Mouse (Mus musculus) intestine, embryonic 14.5 days (tissue): ENCODE results near the gene Dnaja4. TPM values are rescaled to one million over a fixed set of nuclear protein-coding genes. Genes with fewer than 3 reads are reported as not detected.

Experiments used
- ATAC-seq: fragments of 200-750 bp; cut with Nextera tagmentation; replicated peaks from 2 replicates; pipeline ENCODE4 v1.8.0; 2017; ENCODE audit warnings: low read depth, moderate number of reproducible peaks, moderate TSS enrichment, moderate library complexity; ENCODE audit not compliant: low FRiP score, low TSS enrichment
- DNase-seq: peaks from one replicate; pipeline ENCODE4 v3.0.0-alpha.2; 2018; ENCODE audit warnings: low spot score
- H3K27ac ChIP-seq: fragments of 300-500 bp; sonication (generic); 2 replicates; pipeline ENCODE4 v1.5.1; 2014; ENCODE audit warnings: low read depth, mild to moderate bottlenecking, control low read depth
- H3K27me3 ChIP-seq: fragments of 300-500 bp; sonication (generic); replicated peaks from 2 replicates; pipeline ENCODE4 v1.6.1; 2014; ENCODE audit warnings: low read length, control low read depth; ENCODE audit not compliant: control insufficient read depth, insufficient read depth
- H3K36me3 ChIP-seq: fragments of 300-500 bp; sonication (generic); 2 replicates; pipeline ENCODE4 v1.6.1; 2014; ENCODE audit warnings: low read length, control low read depth; ENCODE audit not compliant: control insufficient read depth, insufficient read depth
- H3K4me1 ChIP-seq: fragments of 300-500 bp; sonication (generic); replicated peaks from 2 replicates; pipeline ENCODE4 v1.6.1; 2014; ENCODE audit warnings: low read length, control low read depth, mixed read lengths; ENCODE audit not compliant: control insufficient read depth, insufficient read depth
- H3K4me2 ChIP-seq: fragments of 300-500 bp; sonication (generic); 2 replicates; pipeline ENCODE4 v1.6.1; 2014; ENCODE audit warnings: low read length
- H3K4me3 ChIP-seq: fragments of 300-500 bp; sonication (generic); 2 replicates; pipeline ENCODE4 v1.5.1; 2014; ENCODE audit warnings: low read depth, low read length, control low read depth, mixed read lengths
- H3K9ac ChIP-seq: fragments of 300-500 bp; sonication (generic); 2 replicates; pipeline ENCODE4 v1.6.1; 2014; ENCODE audit warnings: mild to moderate bottlenecking, low read length
- H3K9me3 ChIP-seq: fragments of 300-500 bp; sonication (generic); 2 replicates; pipeline ENCODE4 v1.6.1; 2016; ENCODE audit warnings: low read length, control low read depth; ENCODE audit not compliant: control insufficient read depth
- WGBS: fragments of 180-500 bp; shearing (Covaris S2); extraction: QIAGEN DNeasy Blood & Tissue Kit; methylation state at CpG from one replicate; pipeline ENCODE4 v1.1.7; 2014; 5-methylcytosine and 5-hydroxymethylcytosine counted together
- polyA plus RNA-seq: library from polyadenylated mRNA; unstranded; fragments of >200 nt; fragmentation: Nextera tagmentation; extraction: Ambion mirVana; gene quantifications from 2 replicates; pipeline ENCODE4 v1.2.1, GENCODE M21; 2014

The Dnaja4 gene
- polyA plus RNA-seq, 1 experiment from 2014 or later: 5.0 TPM

DNA sequence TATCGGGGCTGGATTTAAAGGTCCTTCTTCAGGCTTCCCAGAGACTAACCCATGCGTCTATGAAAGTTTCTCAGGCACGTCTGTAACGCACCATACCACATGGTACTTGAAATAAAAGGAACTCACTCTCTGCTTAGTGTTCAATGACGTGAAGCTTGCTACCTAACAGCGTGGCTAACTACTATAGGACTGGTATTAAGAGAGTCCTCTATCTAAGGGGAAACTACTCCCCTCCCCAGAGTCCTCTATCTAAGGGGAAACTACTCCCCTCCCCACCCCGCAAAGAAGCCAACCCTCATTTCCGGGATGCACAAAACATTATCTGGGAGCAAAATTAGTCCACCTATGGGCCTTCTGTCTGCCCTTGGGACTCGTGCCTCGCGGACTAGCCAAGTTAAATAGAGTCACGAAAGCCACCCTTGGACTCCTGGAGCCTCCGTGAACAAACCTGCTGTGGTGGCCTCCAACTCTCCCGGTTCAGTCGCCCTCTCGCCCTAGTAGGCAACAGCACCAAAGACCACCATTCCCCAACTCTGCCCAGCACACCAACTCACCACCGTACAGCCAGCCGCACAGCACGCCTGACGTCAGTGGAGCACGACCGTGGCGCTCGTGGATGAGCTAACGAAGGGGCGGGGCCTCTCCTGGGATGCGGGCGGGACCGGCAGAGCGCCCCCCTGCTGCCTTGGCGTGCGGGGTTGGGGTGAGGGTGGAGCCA, 35.4 kb downstream of the Dnaja4 start, which contains the start of gene Wdr61:
Wdr61 (minus strand) TSS at position 599 of the 718 bp plus-strand sequence.
- peak; percentile 99 for DNase-seq
- peaks cover 9% of the 10 kb centered on the region for H3K36me3 ChIP-seq
- peak within 1 kb of the TSS; percentile 62 for H3K4me3 ChIP-seq
- no peaks in the 10 kb centered on the region for H3K27me3 ChIP-seq
- H3K9me3 ChIP-seq: no peaks in the 10 kb centered on the region
- 2% methylated on average over 31 of the region's 32 CpGs for WGBS
- peak within 1 kb of the TSS; percentile 71 for H3K4me2 ChIP-seq
- H3K9ac ChIP-seq: peak within 1 kb of the TSS; percentile 80
- ATAC-seq: peak; percentile 97
- peak within 1 kb of the TSS; percentile 40; the same call in 1 of the 2 replicates for H3K27ac ChIP-seq
- peaks cover 17% of the 10 kb centered on the region for H3K4me1 ChIP-seq

DNA sequence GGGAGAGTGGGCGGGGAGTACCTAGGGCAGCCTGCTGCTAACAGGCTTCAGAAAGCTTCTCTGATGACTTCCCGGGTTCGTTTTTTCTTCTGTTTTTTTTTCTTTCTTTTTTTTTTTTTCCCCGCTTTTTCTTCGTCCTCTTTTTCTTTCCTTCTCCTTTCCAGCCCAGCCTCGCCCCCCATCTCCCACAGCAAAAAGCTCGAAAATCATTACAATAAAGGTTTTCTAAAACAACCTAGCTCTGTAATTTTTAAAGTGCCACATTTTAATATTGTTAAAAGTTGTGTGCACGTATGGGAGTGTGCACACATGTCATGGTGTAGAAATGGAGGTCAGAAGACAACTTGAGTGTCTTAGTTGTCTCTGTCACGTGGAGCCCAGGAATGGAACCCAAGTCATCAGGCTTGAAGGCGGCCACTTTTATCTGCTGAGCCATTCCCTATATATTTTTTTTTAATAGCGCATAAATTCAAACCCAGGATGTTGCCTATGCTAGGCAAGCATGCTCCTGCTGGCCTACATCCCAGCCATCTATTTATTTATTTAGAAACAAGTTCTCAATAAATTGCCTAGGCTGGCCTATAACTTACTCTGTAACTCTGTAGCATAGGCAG, 36.1 kb downstream of the Dnaja4 start:
- WGBS: 21% methylated on average over 11 of the region's 11 CpGs
- peak overlapping the region; percentile 31; the same call in 1 of the 2 replicates for H3K9ac ChIP-seq

DNA sequence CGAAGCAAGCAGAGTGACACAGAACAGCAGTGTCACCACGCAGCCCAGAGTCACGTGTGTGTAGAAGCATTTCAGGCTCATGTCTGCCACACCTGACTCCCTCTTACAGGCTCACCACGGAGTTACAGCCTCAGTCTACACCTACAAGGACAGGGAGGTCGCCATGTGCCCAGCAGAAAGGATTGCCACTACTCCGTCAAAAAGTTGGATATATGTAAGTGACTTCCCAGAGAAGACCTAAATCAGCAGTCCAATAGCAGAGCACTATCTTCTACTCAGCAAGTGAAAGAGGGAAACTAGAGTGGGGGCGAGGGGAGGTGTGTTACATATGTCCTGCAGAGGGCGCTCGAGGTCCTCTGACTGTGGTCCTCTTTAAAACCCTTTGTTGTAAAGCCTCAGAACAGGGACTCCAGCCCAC, 37.6 kb downstream of the Dnaja4 start:
- peaks cover 17% of the 10 kb centered on the region for H3K4me1 ChIP-seq
- DNase-seq (peak; percentile 80), ATAC-seq (no peak)
- no peak overlapping the region for H3K9ac ChIP-seq
- no peak overlapping the region for H3K4me3 ChIP-seq
- H3K27ac ChIP-seq: no peak overlapping the region
- H3K27me3 ChIP-seq: no peaks in the 10 kb centered on the region
- H3K9me3 ChIP-seq: no peaks in the 10 kb centered on the region
- 18% methylated on average over 9 of the region's 9 CpGs for whole genome bisulfite sequencing
- no peaks in the 10 kb centered on the region for H3K36me3 ChIP-seq
- H3K4me2 ChIP-seq: no peak overlapping the region

More for the DNA sequence above, 36.1 kb downstream of the Dnaja4 start:
- Histone ChIP-seq H3K9me3 (no peaks in the 10 kb centered on the region), H3K36me3 (peaks cover 2% of the 10 kb centered on the region; the same call in 1 of the 2 replicates), H3K4me3 (peak overlapping the region; percentile 62), H3K4me1 (peaks cover 17% of the 10 kb centered on the region), H3K27me3 (no peaks in the 10 kb centered on the region), H3K27ac (0 out of 2 replicates have a peak overlapping the region, but pooled peaks have one; percentile 8), H3K4me2 (peak overlapping the region; percentile 71)
- DNase-seq (no peak), ATAC-seq (no peak)

DNA sequence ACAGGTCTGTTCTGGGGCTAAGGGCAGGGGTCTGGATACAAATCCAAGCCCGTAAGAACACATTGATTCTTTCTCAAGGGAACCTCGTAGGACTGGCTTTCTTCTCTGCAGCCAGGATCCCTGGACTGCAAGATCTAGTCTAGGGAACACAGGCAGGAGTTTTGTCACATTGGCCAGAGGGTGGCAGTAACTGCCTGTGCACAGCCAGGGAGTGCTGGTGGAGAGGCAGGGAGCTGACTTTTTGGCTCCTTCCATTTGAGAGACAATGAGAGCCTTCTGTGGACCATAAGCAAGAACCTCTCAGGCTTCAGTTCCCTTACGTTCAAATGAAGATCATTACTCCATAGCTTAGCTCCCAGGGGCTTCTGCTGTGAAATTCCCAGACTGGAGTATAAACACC, 39.7 kb downstream of the Dnaja4 start:
- H3K9ac ChIP-seq: no peak overlapping the region
- DNase-seq: peak; percentile 66
- no peak overlapping the region for H3K27ac ChIP-seq
- peaks cover 12% of the 10 kb centered on the region; the same call in 1 of the 2 replicates for H3K4me1 ChIP-seq
- H3K4me3 ChIP-seq: no peak overlapping the region
- no peaks in the 10 kb centered on the region for H3K36me3 ChIP-seq
- ATAC-seq: no peak
- H3K4me2 ChIP-seq: no peak overlapping the region
- H3K9me3 ChIP-seq: no peaks in the 10 kb centered on the region
- WGBS: 27% methylated on average over 3 of the region's 3 CpGs
- H3K27me3 ChIP-seq: no peaks in the 10 kb centered on the region

DNA sequence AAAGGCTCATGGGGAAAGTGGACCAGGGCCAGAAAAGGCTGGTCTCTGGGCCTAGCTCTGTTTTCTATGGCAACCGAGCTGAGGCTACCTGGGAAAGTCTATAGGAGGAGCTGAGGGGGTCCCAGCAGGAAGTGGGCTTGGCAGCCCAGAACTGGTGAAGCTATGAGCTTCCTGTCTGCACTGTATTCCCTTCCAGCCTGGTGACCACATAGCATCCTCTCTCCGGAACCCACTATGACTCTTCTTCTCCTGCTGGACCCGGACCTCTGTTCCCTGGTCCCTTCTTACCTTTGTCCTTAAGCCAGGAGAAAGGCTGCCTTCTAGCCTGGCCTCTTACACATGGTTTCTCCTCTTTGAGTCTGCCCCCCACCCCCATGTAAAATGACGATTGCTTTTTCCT, 45.2 kb downstream of the Dnaja4 start:
- no peak for DNase-seq
- WGBS: 84% methylated on average over 4 of the region's 4 CpGs

DNA sequence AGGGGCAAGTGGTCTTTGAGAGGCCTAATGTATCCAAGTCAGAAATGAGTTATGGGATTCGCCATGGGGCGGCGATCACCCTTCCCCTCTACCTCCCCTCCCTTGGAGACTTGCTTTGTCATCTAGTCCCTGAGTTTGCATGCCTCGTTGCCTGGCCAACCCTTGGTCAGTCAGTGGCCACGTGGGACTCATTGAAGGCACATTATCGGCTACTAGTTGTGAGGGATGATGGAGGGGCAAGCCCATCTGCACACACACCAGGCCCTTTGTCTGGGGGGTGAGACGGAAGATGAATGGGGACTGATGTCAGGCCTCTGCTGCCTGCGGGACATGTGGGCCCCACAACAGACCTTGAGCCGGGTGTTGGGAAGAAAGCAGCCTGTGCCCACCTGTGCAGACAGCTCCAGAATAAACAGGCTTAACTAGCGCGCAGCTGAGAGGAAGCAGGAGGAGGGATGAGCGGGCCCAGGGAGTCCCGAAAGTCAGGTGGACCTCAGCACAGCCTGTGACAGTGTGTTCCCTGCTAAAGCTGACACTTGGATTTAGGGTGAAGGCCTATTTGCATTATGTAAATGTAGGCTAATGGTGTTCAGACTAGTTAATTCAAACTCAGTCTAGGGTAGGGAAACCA, 47.2 kb downstream of the Dnaja4 start:
- no peaks in the 10 kb centered on the region for H3K4me1 ChIP-seq
- H3K9ac ChIP-seq: no peak overlapping the region
- no peak overlapping the region for H3K4me2 ChIP-seq
- DNase-seq (no peak), ATAC-seq (no peak)
- H3K27ac ChIP-seq: no peak overlapping the region
- no peak overlapping the region for H3K4me3 ChIP-seq
- no peaks in the 10 kb centered on the region for H3K27me3 ChIP-seq
- no peaks in the 10 kb centered on the region for H3K9me3 ChIP-seq
- H3K36me3 ChIP-seq: no peaks in the 10 kb centered on the region
- 40% methylated on average over 13 of the region's 13 CpGs for WGBS

More for the DNA sequence above, 45.2 kb downstream of the Dnaja4 start:
- H3K9me3 ChIP-seq: no peaks in the 10 kb centered on the region
- H3K27ac ChIP-seq: no peak overlapping the region
- H3K36me3 ChIP-seq: no peaks in the 10 kb centered on the region
- H3K4me3 ChIP-seq: no peak overlapping the region
- H3K4me2 ChIP-seq: no peak overlapping the region
- H3K4me1 ChIP-seq: no peaks in the 10 kb centered on the region
- H3K27me3 ChIP-seq: no peaks in the 10 kb centered on the region
- no peak for ATAC-seq
- H3K9ac ChIP-seq: no peak overlapping the region

DNA sequence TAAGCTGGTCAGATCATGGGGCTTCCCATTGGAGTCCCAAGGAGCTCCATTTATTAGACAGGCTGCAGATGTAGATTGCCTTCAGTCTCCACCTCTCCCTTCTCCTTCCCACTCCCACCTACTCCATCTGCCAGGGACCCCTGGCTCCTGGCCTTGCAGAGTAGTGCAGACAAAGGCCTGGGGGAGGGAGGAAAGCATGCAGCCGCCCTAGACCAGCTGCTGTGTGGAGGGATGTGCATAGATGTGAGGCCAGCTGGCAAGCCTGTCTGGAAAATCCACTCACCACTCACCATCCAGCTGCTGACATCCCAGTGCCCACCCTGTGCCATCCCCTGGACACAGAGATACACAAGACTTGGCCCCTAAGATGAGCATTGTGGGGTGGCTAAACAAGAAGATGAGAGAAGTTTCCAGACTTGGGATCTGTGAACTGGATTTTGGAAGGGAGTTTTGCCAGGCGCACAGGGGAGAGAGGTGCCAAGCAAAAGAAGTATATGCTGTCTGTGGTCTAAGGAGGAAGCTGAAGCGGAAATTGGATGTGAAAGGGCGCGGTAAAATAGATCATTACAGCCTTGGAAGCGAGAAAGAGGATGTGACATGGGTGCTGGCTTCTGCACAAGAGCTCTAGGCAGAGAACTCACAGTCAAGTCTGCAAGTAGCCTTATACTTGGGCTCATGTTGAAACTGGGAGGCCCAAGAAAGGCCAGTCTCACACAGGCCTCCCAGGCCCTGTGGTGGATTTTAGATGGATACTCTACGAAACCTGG, 51.7 kb downstream of the Dnaja4 start:
- WGBS: 90% methylated on average over 7 of the region's 7 CpGs
- Histone ChIP-seq H3K27me3 (0 out of 2 replicates have a peak, but pooled peaks cover 4% of the 10 kb centered on the region), H3K4me2 (no peak overlapping the region), H3K27ac (no peak overlapping the region), H3K9me3 (no peaks in the 10 kb centered on the region), H3K36me3 (no peaks in the 10 kb centered on the region), H3K4me1 (no peaks in the 10 kb centered on the region), H3K4me3 (no peak overlapping the region), H3K9ac (no peak overlapping the region)
- DNase-seq: no peak
- ATAC-seq: no peak

DNA sequence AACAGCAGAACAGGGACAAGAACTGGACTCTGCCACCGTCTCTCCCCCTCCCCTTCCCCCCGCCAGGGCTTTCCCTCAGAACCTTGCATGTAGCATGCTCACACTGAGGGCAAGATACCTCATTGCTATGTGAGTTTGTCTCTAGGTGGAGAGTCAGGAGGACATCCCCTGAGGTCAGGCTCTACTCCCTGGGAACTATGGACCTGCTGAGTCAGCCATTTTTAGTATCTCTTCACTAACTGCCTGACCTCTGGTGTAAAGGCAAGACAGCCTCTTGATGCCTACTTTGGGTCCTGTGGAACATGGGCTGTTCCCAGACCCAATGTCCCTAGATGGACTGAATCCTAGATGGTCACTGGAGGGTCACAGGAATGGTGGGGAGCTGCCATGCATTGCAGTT, 53.0 kb downstream of the Dnaja4 start:
- H3K27me3 ChIP-seq: 0 out of 2 replicates have a peak, but pooled peaks cover 4% of the 10 kb centered on the region
- H3K27ac ChIP-seq: no peak overlapping the region
- no peak overlapping the region for H3K9ac ChIP-seq
- H3K4me3 ChIP-seq: no peak overlapping the region
- H3K36me3 ChIP-seq: no peaks in the 10 kb centered on the region
- no peaks in the 10 kb centered on the region for H3K9me3 ChIP-seq
- no peak for ATAC-seq
- no peak for DNase-seq
- WGBS: 91% methylated on average over 2 of the region's 2 CpGs
- no peak overlapping the region for H3K4me2 ChIP-seq
- H3K4me1 ChIP-seq: no peaks in the 10 kb centered on the region
